Mouse (Mus musculus) urinary bladder, postnatal 25 days (tissue): Measurements from ENCODE around the gene Asic2.
"Not testable (repeated sequence)": the region's sequence is repeated elsewhere in the genome, so short reads cannot be mapped to it uniquely, and the experiment has no call there.

Experiments used
- DNase-seq: peaks from one replicate; pipeline ENCODE4 v3.0.0; 2022; ENCODE audit warnings: low spot score

Asic2 gene

GRCm38 (mm10) chr11:81322466-81322865, 645.8 kb downstream of the Asic2 start:
- no peak for DNase-seq

GRCm38 (mm10) chr11:81290041-81290440, 678.2 kb downstream of the Asic2 start:
- no peak for DNase-seq

DNA sequence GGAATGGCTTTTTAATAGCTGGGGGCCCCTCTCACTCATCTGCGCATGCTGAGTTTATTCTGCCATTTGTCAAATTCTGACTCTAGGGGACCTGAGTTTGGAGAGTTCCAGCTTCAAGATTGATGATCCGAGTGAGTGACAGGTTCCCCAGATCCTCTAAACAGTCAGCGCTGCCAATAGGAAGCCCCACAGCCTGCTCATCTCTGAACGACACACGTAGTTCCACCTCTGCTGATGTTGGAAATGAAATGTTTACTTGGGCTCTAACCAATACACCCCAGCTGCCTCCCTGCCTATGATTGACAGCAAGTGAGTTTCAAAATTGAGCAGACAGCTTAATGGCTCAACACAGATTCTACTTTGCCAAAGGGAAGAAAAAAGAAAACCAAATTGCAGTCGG, 685.1 kb downstream of the Asic2 start:
- no peak for DNase-seq

- DNase-seq = no peak
Measured at GRCm38 (mm10) chr11:81280070-81280469, 688.2 kb downstream of the Asic2 start.

DNA sequence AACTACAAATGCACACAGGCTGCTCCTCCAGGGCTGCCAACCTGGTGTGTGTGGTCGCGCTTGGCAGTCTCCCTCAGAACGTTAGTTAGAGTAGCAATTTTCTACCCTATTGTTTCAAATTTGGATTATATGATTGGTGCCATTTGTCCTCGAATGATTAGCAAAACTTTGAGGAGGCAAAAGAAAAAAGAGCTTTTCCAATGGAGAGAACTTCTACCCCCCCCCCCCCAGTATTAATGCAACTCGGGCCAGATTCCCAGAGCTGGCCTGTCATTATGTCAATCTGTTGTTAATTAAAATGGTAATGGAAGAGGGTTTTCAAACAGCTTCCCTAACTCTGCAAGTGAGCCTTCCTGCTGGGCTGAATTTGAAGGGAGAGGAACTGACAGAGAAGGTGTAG, 690.9 kb downstream of the Asic2 start:
- DNase-seq = no peak

- DNase-seq = no peak
Measured at GRCm38 (mm10) chr11:81272677-81273418, 695.4 kb downstream of the Asic2 start.

DNA sequence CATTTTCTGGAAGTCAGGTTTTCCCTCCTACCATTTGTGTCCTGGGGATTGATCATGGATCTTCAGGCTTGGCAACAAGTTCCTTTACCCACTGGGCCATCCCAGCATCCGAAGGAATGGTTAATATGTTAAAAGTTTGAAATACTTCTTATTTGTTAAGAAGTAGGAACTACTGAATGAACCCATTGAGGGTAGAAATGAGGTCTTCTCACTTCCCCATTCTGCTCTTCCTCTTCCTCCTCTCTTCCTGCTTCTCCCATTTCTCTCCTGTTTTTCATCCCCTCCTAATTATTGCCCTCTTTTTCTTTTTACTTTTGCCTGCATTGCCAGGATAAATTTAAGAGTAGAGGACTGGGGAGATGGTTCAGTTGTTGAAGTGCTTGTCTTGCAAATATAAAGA, 696.8 kb downstream of the Asic2 start:
- DNase-seq = no peak

DNA sequence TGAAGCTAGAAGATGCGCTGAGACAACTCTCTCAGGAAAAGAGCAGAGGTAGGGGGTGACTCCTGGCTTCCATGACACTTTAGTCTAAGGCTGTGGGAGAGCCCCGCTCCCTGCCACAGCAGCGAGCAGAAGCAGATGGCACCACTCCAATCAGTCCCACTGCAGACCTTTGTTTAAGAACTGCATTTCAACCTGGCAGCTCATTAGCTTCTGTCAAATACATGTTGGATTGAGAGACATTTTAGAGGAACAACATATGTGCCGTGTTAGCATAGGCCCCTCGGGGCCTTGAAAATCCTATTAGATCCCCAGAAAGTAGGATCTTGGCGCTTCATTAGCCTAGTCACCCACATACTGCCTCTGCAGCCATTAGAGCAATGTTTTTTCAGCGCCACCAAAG, 697.7 kb downstream of the Asic2 start:
- no peak for DNase-seq

GRCm38 (mm10) chr11:81263757-81264156, 704.5 kb downstream of the Asic2 start:
- DNase-seq = no peak

DNA sequence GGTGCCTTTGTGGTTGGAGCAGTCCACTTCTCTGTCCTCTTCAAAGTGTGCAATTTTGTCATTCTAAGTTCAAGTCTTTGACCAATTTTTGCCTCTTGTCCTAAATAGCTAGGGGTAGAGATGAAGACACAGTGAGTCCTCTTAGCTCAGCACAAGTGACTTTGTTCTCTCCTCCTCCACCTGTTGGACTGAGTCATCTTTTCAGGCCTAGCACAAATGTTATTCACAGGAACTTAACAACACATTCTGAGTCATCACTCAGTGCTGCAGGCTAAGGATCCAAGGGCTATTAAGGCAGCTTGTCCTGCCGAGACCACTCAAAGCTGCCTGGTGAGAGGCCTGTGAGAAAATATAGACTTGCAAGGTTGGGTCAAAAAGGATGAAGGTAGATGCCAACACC, 705.1 kb downstream of the Asic2 start:
- DNase-seq = no peak

DNA sequence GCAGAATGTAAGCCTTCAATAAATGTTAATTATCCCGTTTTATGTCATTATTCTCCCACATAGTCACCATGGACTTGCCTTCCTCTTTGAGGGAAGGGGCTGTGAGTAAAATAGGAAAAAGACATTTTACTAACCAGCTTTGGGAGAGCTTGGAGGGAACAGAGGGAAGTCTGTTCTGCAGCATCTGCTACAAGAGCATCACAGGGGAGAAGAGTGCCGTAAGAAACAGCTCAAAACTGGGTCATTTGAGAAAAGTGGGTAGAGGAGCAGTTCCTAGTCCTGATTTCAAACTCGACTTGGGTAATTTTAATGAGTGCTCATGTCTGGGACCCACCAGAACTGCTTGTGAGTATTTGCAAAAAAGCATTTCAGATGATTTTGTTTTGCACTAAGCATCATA, 707.0 kb downstream of the Asic2 start:
- no peak for DNase-seq

GRCm38 (mm10) chr11:81241183-81241582, 727.1 kb downstream of the Asic2 start:
- DNase-seq = not testable (repeated sequence)

GRCm38 (mm10) chr11:81239966-81240681, 728.1 kb downstream of the Asic2 start:
- DNase-seq = peak; percentile 3

- DNase-seq = no peak
Measured at GRCm38 (mm10) chr11:81239091-81239490, 729.2 kb downstream of the Asic2 start.

GRCm38 (mm10) chr11:81236070-81236469, 732.2 kb downstream of the Asic2 start:
- DNase-seq = no peak

DNA sequence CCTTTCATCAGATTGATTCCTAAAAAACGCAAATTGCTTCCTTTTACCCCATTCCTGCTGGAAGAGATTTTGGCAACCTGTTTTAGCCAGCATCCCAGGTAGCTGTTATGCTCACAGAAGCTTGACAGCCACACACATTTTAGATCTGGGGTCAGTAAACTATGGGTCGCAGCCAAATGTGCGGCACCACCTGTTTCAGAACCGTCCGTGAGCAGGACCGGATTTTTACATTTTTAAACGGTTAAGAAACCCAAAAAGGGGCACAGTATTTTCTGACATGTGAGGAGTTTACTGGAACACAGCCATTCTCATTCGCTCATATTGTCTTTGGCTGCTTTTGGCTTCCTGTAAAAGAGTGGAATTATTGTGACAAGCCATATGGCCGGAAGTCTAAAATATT, 744.9 kb downstream of the Asic2 start:
- no peak for DNase-seq

DNA sequence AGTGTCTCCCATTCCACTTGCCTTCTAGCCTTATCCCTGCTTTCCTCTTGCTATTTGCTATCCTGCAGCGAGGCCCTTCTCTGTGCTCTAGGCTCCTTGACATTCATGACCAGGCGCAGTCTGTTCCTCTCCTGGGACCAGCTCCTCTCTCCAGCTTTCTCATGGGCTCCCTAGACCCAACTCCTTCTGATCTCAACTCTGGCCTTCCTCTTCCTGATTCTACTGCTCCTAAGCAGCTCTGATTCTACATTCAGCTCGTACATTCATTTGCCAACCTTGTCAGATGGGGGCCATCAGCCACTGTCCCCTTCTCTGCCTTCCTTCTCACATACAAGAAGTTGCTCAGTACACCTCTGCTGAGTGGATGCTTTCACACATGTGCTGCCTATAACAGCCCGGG, 747.5 kb downstream of the Asic2 start:
- DNase-seq = no peak

DNA sequence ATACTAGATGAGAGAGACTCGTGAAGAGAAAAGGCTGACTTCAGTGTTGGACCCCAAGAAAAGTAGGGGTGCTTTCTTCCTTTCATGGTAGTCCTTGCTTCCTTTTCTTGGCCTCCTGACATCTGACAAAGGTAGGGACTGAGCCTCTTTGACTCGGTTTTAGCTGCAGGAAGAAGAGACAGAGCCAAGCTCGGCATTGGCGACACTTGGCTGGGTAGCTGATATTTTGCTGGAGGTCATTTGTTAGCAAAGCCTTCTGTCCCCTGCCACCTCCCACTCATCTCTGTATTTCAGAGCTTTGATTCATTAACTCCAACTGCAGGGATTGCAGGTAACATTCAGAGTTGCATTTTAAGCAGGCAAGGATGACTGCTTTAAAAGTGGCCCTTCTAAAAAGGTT, 762.8 kb downstream of the Asic2 start:
- DNase-seq = no peak

DNA sequence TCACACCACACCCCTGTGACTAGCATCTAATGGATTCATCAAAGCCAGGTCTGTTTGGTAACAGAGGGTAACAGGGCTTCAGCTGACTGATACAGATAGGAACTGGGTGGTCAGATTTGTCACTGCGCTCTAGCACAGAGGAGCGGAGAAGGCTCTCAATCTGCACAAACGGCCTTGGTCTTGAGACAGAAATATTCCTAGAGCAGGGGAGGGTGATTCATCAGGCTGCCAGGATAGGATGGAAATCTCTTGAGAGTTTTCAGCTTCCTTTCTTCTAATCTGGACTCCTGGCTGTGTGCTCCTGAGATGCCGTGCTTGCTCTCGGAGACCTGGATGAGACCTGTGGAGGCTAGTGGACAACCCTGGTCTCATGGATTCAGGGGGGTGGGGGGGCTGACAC, 765.7 kb downstream of the Asic2 start:
- no peak for DNase-seq

- DNase-seq = no peak
Measured at GRCm38 (mm10) chr11:81193856-81194255, 774.4 kb downstream of the Asic2 start.

DNA sequence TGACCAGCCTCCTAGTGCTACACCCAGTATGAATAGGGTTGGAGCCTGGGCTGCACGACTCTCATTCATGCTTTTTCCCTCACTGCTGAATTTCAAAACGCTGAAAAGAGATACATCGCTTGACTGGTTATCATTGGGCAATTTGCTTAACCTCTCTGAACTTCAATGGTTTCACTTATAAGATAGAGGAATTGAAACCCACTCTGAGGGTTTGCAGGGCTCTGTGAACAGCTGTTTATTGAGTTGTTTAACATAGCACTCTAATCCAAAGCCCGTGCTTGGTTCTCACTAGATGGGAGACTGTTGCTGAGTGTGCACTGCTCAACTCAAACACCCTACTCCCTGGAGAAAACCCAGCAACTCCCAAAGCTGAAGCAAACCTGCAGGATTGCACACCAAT, 776.1 kb downstream of the Asic2 start:
- no peak for DNase-seq

DNA sequence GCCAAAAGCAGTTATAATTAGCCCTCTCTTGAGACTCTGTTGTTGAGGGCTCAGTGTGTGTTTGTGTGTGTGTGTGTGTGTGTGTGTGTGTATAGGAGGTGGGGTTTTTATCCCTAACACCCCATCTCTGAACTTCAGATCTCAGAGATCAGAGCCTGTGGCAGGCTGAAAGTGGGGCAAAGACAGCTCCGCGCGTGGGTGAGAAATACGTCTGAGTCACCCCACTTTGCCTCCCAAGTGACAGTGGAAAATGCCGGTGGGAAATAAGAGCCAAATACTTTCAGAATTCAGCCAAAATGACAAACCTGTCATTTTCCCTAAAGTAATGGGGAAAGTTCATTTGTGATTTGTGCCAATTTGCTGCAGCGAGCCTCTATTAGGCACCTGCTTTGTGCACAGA, 779.2 kb downstream of the Asic2 start:
- DNase-seq = no peak

DNA sequence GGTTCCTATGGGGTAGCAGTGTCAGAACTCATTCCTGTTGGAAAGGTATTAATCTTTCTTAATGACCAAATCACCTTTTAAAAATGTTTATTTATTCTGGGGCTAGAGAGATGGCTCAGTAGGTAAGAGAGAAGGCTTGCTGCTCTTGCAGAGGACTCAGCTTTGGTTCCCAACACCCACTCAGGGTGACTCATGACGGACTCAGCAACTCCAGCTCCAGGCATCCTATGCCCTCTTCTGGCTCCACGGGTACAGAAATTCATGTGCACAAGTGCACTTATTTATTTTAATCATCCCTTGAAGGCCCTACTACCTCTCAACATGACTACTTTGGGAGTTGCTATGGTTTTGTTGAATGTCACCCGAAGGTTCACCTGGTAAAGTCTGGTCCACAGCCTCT, 780.4 kb downstream of the Asic2 start:
- no peak for DNase-seq

- no peak for DNase-seq
Measured at GRCm38 (mm10) chr11:81184721-81185120, 783.5 kb downstream of the Asic2 start.
